Mouse (Mus musculus) lung, adult 10 weeks (tissue): ENCODE results near the gene Fn1. TPM values are rescaled to one million over a fixed set of nuclear protein-coding genes. Genes with fewer than 3 reads are reported as not detected.

Source experiments
- polyA plus RNA-seq: library from polyadenylated mRNA; stranded (reverse); fragments of 350-450 nt; fragmentation: Illumina TruSeq; extraction: RNeasy Lipid Tissue Mini Kit (QIAGEN cat#74804); gene quantifications from one replicate; pipeline ENCODE4 v1.2.3, GENCODE M21; 2014; ENCODE audit warnings: low read depth, low replicate concordance; ENCODE audit not compliant: insufficient read depth

The Fn1 gene
- polyA plus RNA-seq = 75.2 TPM

GRCm38 (mm10) chr1:71652551-71653399, at the start of gene Fn1:
Gene Fn1 (minus strand): TSS chr1:71653200.

GRCm38 (mm10) chr1:71556688-71557612, 96.0 kb downstream of the Fn1 start, which contains the start of gene Atic:
Gene Atic (plus strand): TSS chr1:71557150.

Other genes with a start within 250 kb of the Fn1 start
- gene Abca12, start 238.3 kb downstream of the Fn1 start, polyA plus RNA-seq = not detected
- gene Atic, start 96.0 kb downstream of the Fn1 start, polyA plus RNA-seq = 17.0 TPM